Mouse (Mus musculus): ENCODE results near the gene Gm21812.
"Not testable (repeated sequence)": the region's sequence is repeated elsewhere in the genome, so short reads cannot be mapped to it uniquely, and the experiment has no call there.

Gm21812 gene

DNA sequence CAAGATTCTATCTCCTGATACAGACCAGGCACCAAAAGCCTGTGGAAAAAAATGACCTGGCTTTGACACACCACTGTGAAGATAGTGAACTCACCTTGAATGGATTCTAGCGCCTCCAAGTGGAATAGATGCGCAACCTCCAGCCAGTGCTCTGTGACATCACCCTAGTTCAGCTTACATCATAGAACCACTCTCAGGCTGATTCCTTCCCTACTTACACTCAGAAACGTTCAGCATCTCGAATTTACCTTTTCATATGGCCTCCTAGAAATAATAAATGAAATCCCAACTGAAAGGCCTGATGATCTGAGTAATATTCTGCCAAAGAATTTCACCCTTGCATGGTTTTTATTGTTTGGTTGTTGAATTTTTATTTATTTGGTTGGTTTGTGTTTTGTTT, at the start of gene Gm21812:
Gene Gm21812, minus strand, starts transcription at position 101 of the 400 bp plus-strand sequence.
- not testable (repeated sequence) for DNase-seq (ENCODE audit: low read depth, low spot score)
